Mouse (Mus musculus) midbrain, embryonic 16.5 days (tissue): ENCODE measurements around the gene Slc12a1. TPM values are rescaled to one million over a fixed set of nuclear protein-coding genes. Genes with fewer than 3 reads are reported as not detected.

ENCODE experiments used
- ATAC-seq: fragments of 200-750 bp; cut with Nextera tagmentation; 2 replicates; pipeline ENCODE4 v1.8.0; 2017; ENCODE audit warnings: moderate TSS enrichment
- H3K27ac ChIP-seq: fragments of 300-500 bp; sonication (generic); 2 replicates; pipeline ENCODE4 v1.5.1; 2014; ENCODE audit warnings: mild to moderate bottlenecking, low read length, mixed read lengths
- H3K27me3 ChIP-seq: fragments of 300-500 bp; sonication (generic); 2 replicates; pipeline ENCODE4 v1.6.1; 2014; ENCODE audit warnings: low read depth, low read length, mixed read lengths; ENCODE audit not compliant: control insufficient read depth, insufficient read depth
- H3K36me3 ChIP-seq: fragments of 300-500 bp; sonication (generic); 2 replicates; pipeline ENCODE4 v1.6.1; 2014; ENCODE audit warnings: mild to moderate bottlenecking, low read length, moderate library complexity, mixed read lengths; ENCODE audit not compliant: control insufficient read depth, insufficient read depth
- H3K4me1 ChIP-seq: fragments of 300-500 bp; sonication (generic); 2 replicates; pipeline ENCODE4 v1.6.1; 2014; ENCODE audit warnings: mild to moderate bottlenecking, low read length, mixed read lengths; ENCODE audit not compliant: control insufficient read depth, insufficient read depth
- H3K4me2 ChIP-seq: fragments of 300-500 bp; sonication (generic); 2 replicates; pipeline ENCODE4 v1.6.1; 2014; ENCODE audit warnings: mild to moderate bottlenecking, low read length, mixed read lengths
- H3K4me3 ChIP-seq: fragments of 300-500 bp; sonication (generic); 2 replicates; pipeline ENCODE4 v1.5.1; 2014; ENCODE audit warnings: low read depth, mild to moderate bottlenecking, low read length, moderate library complexity, mixed read lengths
- H3K9ac ChIP-seq: fragments of 300-500 bp; sonication (generic); 2 replicates; pipeline ENCODE4 v1.6.1; 2014; ENCODE audit warnings: low read depth, low read length, mixed read lengths
- H3K9me3 ChIP-seq: fragments of 300-500 bp; sonication (generic); replicated peaks from 2 replicates; pipeline ENCODE4 v1.6.1; 2014; ENCODE audit warnings: mild to moderate bottlenecking, low read length, mixed read lengths; ENCODE audit not compliant: control insufficient read depth, poor library complexity, severe bottlenecking
- WGBS: fragments of 180-500 bp; shearing (Covaris S2); extraction: QIAGEN DNeasy Blood & Tissue Kit; methylation state at CpG from one replicate; pipeline ENCODE4 v1.1.7; 2014; 5-methylcytosine and 5-hydroxymethylcytosine counted together
- polyA plus RNA-seq: library from polyadenylated mRNA; unstranded; fragments of >200 nt; fragmentation: Nextera tagmentation; extraction: Ambion mirVana; gene quantifications from 2 replicates; pipeline ENCODE4 v1.2.1, GENCODE M21; 2015

Gene Slc12a1
- polyA plus RNA-seq, 1 experiment from 2014 or later, result 0.04 TPM

DNA sequence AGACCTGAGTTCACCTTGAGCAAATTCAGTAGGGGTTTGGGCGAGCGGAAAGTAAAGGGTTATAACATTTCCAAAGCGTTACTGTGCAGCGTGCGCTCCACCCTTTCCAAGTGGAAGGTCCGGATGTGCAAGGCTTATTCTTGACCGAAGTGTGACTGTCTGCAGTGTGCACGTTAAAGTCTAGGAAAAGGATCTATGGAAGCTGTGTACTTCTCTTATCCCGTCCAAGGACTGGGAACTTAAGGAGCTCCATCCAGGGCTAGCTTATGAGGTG, 95.6 kb downstream of the Slc12a1 start:
- WGBS, result under 1% methylated on average over 9 of the region's 9 CpGs
- Histone ChIP-seq H3K4me3 (peak overlapping the region; percentile 83), H3K27ac (peak overlapping the region; percentile 89), H3K36me3 (no peaks in the 10 kb centered on the region; the same call in 1 of the 2 replicates), H3K27me3 (no peaks in the 10 kb centered on the region), H3K9me3 (no peaks in the 10 kb centered on the region), H3K9ac (peak overlapping the region; percentile 83), H3K4me1 (peaks cover 19% of the 10 kb centered on the region), H3K4me2 (peak overlapping the region; percentile 62)
- peak; percentile 30; the same call in 1 of the 2 replicates for ATAC-seq

- Histone ChIP-seq H3K4me2 (peak overlapping the region; percentile 62), H3K4me1 (peaks cover 19% of the 10 kb centered on the region), H3K36me3 (no peaks in the 10 kb centered on the region; the same call in 1 of the 2 replicates), H3K9me3 (no peaks in the 10 kb centered on the region), H3K27me3 (no peaks in the 10 kb centered on the region), H3K9ac (peak overlapping the region; percentile 83), H3K4me3 (peak overlapping the region; percentile 83), H3K27ac (no peak overlapping the region)
- ATAC-seq, result no peak
- WGBS, result 1% methylated on average over 8 of the region's 8 CpGs
Observed at GRCm38 (mm10) chr2:125248256-125248655, 96.0 kb downstream of the Slc12a1 start.

- H3K4me1 ChIP-seq, result peaks cover 19% of the 10 kb centered on the region
- WGBS, result 77% methylated on average over 4 of the region's 4 CpGs
- ATAC-seq, result no peak
- no peak overlapping the region for H3K4me3 ChIP-seq
- H3K27ac ChIP-seq, result no peak overlapping the region
- H3K36me3 ChIP-seq, result peaks cover 8% of the 10 kb centered on the region
- 0 out of 2 replicates have a peak, but pooled peaks cover 4% of the 10 kb centered on the region for H3K9me3 ChIP-seq
- no peak overlapping the region for H3K9ac ChIP-seq
- no peaks in the 10 kb centered on the region for H3K27me3 ChIP-seq
- no peak overlapping the region for H3K4me2 ChIP-seq
Observed at GRCm38 (mm10) chr2:125249339-125249738, 97.0 kb downstream of the Slc12a1 start.

DNA sequence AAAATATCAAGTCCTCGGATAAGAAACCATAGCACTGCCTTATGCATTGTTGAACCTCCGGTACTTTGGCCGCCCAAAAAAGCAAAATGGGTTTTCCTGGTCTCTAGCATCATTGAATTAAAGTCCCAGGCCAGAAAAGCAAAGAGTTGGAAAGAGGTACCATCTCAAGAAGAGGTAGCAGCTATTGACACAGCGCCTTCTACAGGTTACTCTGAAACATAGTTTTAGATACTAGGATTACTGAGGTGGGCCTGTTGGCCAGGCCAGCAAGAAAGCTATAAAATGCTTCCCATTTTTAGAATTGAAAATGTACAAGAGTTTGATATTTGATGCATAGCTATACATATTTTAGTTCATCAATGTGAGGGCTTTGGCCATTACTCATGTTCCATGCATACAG, 97.6 kb downstream of the Slc12a1 start:
- Histone ChIP-seq H3K4me2 (no peak overlapping the region), H3K9me3 (0 out of 2 replicates have a peak, but pooled peaks cover 6% of the 10 kb centered on the region), H3K27me3 (no peaks in the 10 kb centered on the region), H3K4me3 (no peak overlapping the region), H3K27ac (no peak overlapping the region), H3K4me1 (peaks cover 19% of the 10 kb centered on the region), H3K9ac (no peak overlapping the region), H3K36me3 (peaks cover 8% of the 10 kb centered on the region)
- WGBS, result 93% methylated on average over 4 of the region's 4 CpGs
- ATAC-seq, result no peak

DNA sequence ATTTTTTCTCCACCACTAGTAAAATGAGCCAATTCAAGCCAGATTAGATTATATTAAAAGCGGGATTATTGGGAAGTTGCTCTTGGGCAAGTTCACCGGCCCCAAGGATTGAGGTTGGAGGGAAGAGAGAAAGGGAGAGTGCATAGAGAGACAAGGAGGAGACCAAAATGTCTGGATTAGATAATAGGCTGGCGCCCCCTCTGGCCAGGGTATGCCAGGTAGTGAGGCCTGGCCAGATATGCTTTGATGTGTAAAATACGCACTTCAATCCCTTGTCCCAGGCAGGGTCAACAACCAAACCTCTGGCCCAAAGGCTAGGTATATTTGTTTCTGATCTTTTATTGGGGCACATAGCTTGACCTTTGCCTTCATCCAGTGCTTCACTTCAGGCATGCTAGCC, 99.5 kb downstream of the Slc12a1 start:
- Histone ChIP-seq H3K36me3 (peaks cover 8% of the 10 kb centered on the region), H3K4me1 (peaks cover 13% of the 10 kb centered on the region), H3K4me3 (no peak overlapping the region), H3K9me3 (0 out of 2 replicates have a peak, but pooled peaks cover 6% of the 10 kb centered on the region), H3K4me2 (no peak overlapping the region), H3K27ac (no peak overlapping the region), H3K27me3 (no peaks in the 10 kb centered on the region), H3K9ac (no peak overlapping the region)
- 94% methylated on average over 4 of the region's 4 CpGs for WGBS
- no peak for ATAC-seq

- ATAC-seq, result no peak
- Histone ChIP-seq H3K36me3 (peaks cover 8% of the 10 kb centered on the region), H3K4me1 (peaks cover 13% of the 10 kb centered on the region), H3K9me3 (0 out of 2 replicates have a peak, but pooled peaks cover 6% of the 10 kb centered on the region), H3K4me2 (no peak overlapping the region), H3K27ac (no peak overlapping the region), H3K4me3 (no peak overlapping the region), H3K27me3 (no peaks in the 10 kb centered on the region), H3K9ac (no peak overlapping the region)
- 53% methylated on average over 2 of the region's 2 CpGs for WGBS
Observed at GRCm38 (mm10) chr2:125252275-125252674, 100.0 kb downstream of the Slc12a1 start.

DNA sequence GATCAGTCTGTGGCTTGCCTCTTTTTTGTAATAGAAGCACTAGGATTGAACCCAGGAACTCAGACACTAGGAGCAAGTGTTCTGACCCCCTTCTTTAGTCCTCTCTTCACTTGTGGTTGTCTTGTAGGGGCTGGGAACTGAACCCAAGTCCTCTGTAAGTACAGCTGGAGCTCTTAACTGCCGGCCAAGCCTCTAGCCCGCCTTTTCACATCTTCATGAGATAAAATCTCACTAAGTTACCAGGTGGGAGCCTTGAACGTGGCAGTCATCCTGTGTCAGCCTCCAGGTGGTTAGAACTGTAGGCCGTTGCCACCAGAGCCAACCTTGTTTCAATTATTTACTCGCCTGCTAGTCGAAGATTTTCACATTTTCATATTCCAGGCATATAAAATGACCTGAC, 101.4 kb downstream of the Slc12a1 start:
- 97% methylated on average over 6 of the region's 6 CpGs for WGBS
- no peak overlapping the region for H3K4me3 ChIP-seq
- no peak for ATAC-seq
- H3K27ac ChIP-seq, result no peak overlapping the region
- 0 out of 2 replicates have a peak, but pooled peaks cover 6% of the 10 kb centered on the region for H3K9me3 ChIP-seq
- no peak overlapping the region for H3K4me2 ChIP-seq
- no peaks in the 10 kb centered on the region for H3K27me3 ChIP-seq
- H3K4me1 ChIP-seq, result peaks cover 6% of the 10 kb centered on the region
- no peak overlapping the region for H3K9ac ChIP-seq
- H3K36me3 ChIP-seq, result peaks cover 11% of the 10 kb centered on the region

DNA sequence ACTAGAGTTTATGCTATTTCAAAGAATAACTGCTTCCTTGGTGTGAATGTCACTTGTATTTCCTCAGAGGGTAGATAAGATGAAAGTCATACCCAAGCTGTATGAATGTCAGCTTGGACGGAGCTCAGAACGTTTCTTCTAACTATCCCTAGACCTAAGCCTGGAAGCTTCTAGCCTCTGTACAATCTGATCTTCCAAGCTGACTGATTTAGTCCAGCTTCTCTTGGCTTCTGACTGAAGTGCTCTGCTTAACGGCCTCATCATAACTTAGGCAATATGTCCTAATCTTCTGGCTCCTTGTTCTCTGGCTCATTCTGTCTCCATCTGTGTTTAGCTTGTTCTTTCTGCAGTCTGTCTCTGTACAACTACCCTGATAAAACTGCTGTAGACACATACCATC, 102.3 kb downstream of the Slc12a1 start:
- Histone ChIP-seq H3K9me3 (0 out of 2 replicates have a peak, but pooled peaks cover 6% of the 10 kb centered on the region), H3K27ac (no peak overlapping the region), H3K4me3 (no peak overlapping the region), H3K27me3 (no peaks in the 10 kb centered on the region), H3K4me2 (no peak overlapping the region), H3K4me1 (no peaks in the 10 kb centered on the region), H3K9ac (no peak overlapping the region), H3K36me3 (peaks cover 11% of the 10 kb centered on the region)
- WGBS, result 93% methylated on average over 3 of the region's 3 CpGs
- ATAC-seq, result no peak

- 93% methylated on average over 3 of the region's 3 CpGs for WGBS
- no peak overlapping the region for H3K4me2 ChIP-seq
Observed at GRCm38 (mm10) chr2:125255886-125256285, 103.6 kb downstream of the Slc12a1 start.

More at GRCm38 (mm10) chr2:125255886-125256285, 103.6 kb downstream of the Slc12a1 start:
- Histone ChIP-seq H3K36me3 (peaks cover 11% of the 10 kb centered on the region), H3K4me3 (no peak overlapping the region), H3K27me3 (no peaks in the 10 kb centered on the region), H3K9ac (no peak overlapping the region), H3K4me1 (no peaks in the 10 kb centered on the region), H3K27ac (no peak overlapping the region), H3K9me3 (0 out of 2 replicates have a peak, but pooled peaks cover 6% of the 10 kb centered on the region)
- ATAC-seq, result no peak
